Mouse (Mus musculus) liver, embryonic 13.5 days (tissue): ENCODE results near the gene Cd300lg. TPM values are rescaled to one million over a fixed set of nuclear protein-coding genes. Genes with fewer than 3 reads are reported as not detected.

Experiments
- ATAC-seq: fragments of 200-750 bp; cut with Nextera tagmentation; 2 replicates; pipeline ENCODE4 v1.8.0; 2017; ENCODE audit warnings: low read depth, mild to moderate bottlenecking, moderate number of reproducible peaks, moderate library complexity
- DNase-seq: peaks from one replicate; pipeline ENCODE4 v3.0.0; 2022
- H3K27ac ChIP-seq: fragments of 300-500 bp; sonication (generic); 2 replicates; pipeline ENCODE4 v1.5.1; 2015; ENCODE audit warnings: moderate library complexity, mild to moderate bottlenecking, inconsistent platforms
- H3K27me3 ChIP-seq: fragments of 300-500 bp; sonication (generic); 2 replicates; pipeline ENCODE4 v1.6.1; 2015; ENCODE audit warnings: mild to moderate bottlenecking, inconsistent platforms
- H3K36me3 ChIP-seq: fragments of 300-500 bp; sonication (generic); 2 replicates; pipeline ENCODE4 v1.6.1; 2015; ENCODE audit warnings: mild to moderate bottlenecking, inconsistent platforms
- H3K4me1 ChIP-seq: fragments of 300-500 bp; sonication (generic); replicated peaks from 2 replicates; pipeline ENCODE4 v1.6.1; 2015; ENCODE audit warnings: inconsistent platforms
- H3K4me2 ChIP-seq: fragments of 300-500 bp; sonication (generic); 2 replicates; pipeline ENCODE4 v1.6.1; 2015; ENCODE audit warnings: inconsistent platforms, mild to moderate bottlenecking, moderate library complexity
- H3K4me3 ChIP-seq: fragments of 300-500 bp; sonication (generic); replicated peaks from 2 replicates; pipeline ENCODE4 v1.5.1; 2015; ENCODE audit warnings: mild to moderate bottlenecking, inconsistent platforms
- H3K9ac ChIP-seq: fragments of 300-500 bp; sonication (generic); 2 replicates; pipeline ENCODE4 v1.6.1; 2015; ENCODE audit warnings: mild to moderate bottlenecking, inconsistent platforms
- H3K9me3 ChIP-seq: fragments of 300-500 bp; sonication (generic); replicated peaks from 2 replicates; pipeline ENCODE4 v1.6.1; 2016; ENCODE audit warnings: inconsistent platforms
- WGBS: fragments of 180-500 bp; shearing (Covaris S2); methylation state at CpG from one replicate; pipeline ENCODE4 v1.1.7; 2015; ENCODE audit not compliant: insufficient replicate concordance; 5-methylcytosine and 5-hydroxymethylcytosine counted together
- polyA plus RNA-seq: library from polyadenylated mRNA; unstranded; fragments of >200 nt; fragmentation: Nextera tagmentation; extraction: Ambion mirVana; gene quantifications from 2 replicates; pipeline ENCODE4 v1.2.1, GENCODE M21; 2015

The Cd300lg gene
- polyA plus RNA-seq: 0.51 and 0.63 TPM in 2 replicates

GRCm38 (mm10) chr11:102041350-102041949 lies at the start of gene Cd300lg:
Gene Cd300lg, plus strand, starts transcription at chr11:102041509.
- 14% methylated on average over 5 of the region's 5 CpGs for WGBS
- ATAC-seq (no peak), DNase-seq (no peak)
- H3K4me3 ChIP-seq: no peak within 1 kb of the TSS
- H3K27ac ChIP-seq: no peak within 1 kb of the TSS
- H3K27me3 ChIP-seq: peaks cover 7% of the 10 kb centered on the region; the same call in 1 of the 2 replicates
- H3K36me3 ChIP-seq: no peaks in the 10 kb centered on the region
- H3K4me2 ChIP-seq: no peak within 1 kb of the TSS
- 0 out of 2 replicates have a peak, but pooled peaks cover 6% of the 10 kb centered on the region for H3K9me3 ChIP-seq
- H3K9ac ChIP-seq: no peak within 1 kb of the TSS
- H3K4me1 ChIP-seq: no peaks in the 10 kb centered on the region; the same call in 1 of the 2 replicates

DNA sequence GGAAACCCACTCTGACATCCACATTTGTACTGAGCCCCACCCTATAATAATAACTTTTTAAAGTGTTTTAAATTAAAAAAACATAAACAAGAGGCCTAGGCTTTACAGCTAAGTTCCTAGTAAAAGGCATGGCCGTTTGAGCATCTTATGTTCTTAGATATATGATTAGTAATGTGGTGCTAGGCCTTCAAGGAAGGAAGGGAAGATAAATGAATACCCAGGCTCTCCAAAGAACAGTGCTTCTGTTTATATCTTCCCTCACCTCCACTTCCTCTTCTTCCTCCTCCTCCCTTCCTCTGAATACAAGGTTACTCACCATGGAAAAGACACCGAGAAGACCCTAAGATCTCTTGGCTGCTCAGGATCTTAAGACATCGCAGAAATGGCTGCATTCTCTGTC lies 49.5 kb upstream of the Cd300lg start:
- H3K4me3 ChIP-seq: no peak overlapping the region
- no peak overlapping the region for H3K27ac ChIP-seq
- ATAC-seq (no peak), DNase-seq (no peak)
- no peaks in the 10 kb centered on the region for H3K36me3 ChIP-seq
- 41% methylated on average over 3 of the region's 3 CpGs for WGBS
- no peak overlapping the region for H3K9ac ChIP-seq
- peaks cover 31% of the 10 kb centered on the region for H3K4me1 ChIP-seq
- no peaks in the 10 kb centered on the region for H3K9me3 ChIP-seq
- peaks cover 15% of the 10 kb centered on the region for H3K27me3 ChIP-seq
- H3K4me2 ChIP-seq: no peak overlapping the region

DNA sequence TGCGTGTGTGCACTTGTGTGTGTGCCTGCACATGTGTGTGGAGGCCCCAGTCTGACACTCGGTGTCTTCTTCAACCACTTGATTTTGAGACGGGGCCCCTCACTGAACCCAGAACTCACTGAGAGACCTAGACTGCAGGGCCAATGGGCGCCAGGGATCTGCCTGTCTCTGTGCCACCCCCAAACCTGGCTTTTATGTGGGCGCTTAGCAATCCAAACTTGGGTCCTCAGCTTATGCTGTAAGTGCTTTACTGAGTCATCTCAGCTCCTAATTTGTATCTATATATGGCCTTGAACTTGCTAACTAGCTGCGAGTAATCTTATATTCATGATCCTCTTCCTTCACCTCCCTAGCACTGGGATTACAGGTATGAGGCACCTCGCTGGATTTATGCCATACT lies 48.9 kb upstream of the Cd300lg start:
- 76% methylated on average over 7 of the region's 7 CpGs for WGBS
- no peak for DNase-seq
- no peak overlapping the region for H3K9ac ChIP-seq
- no peak overlapping the region for H3K4me2 ChIP-seq
- no peak for ATAC-seq
- H3K9me3 ChIP-seq: no peaks in the 10 kb centered on the region
- H3K27me3 ChIP-seq: peaks cover 9% of the 10 kb centered on the region
- no peak overlapping the region for H3K27ac ChIP-seq
- no peak overlapping the region for H3K4me3 ChIP-seq
- H3K4me1 ChIP-seq: peaks cover 31% of the 10 kb centered on the region
- no peaks in the 10 kb centered on the region for H3K36me3 ChIP-seq

DNA sequence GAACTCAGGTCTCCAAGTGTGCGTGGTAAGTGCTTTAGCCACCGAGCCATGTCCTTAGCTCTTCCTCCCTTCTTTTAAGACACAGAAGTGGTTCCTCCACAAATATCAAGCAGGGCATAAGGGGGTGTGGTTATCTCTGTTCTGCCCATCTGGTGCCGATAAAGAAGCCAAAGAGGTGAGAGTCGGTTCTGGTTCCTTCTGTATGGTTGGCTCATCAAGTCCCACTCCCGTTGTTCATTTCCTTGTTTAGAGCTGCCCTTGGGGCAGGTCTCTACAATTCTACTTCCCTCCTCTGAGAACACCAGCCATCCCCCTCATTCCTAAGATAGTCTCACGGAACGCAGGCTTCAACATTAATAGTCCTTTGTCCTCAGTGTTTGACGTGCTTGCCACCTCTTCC lies 47.2 kb upstream of the Cd300lg start:
- no peaks in the 10 kb centered on the region for H3K9me3 ChIP-seq
- no peak overlapping the region; the same call in 1 of the 2 replicates for H3K4me3 ChIP-seq
- whole genome bisulfite sequencing: 25% methylated on average over 8 of the region's 8 CpGs
- peaks cover 31% of the 10 kb centered on the region for H3K4me1 ChIP-seq
- H3K36me3 ChIP-seq: no peaks in the 10 kb centered on the region
- H3K27me3 ChIP-seq: no peaks in the 10 kb centered on the region
- H3K9ac ChIP-seq: peak overlapping the region; percentile 34; the same call in 1 of the 2 replicates
- ATAC-seq: peak; percentile 94
- peak overlapping the region; percentile 75 for H3K27ac ChIP-seq
- H3K4me2 ChIP-seq: peak overlapping the region; percentile 50
- DNase-seq: peak; percentile 66

GRCm38 (mm10) chr11:101995938-101996337 lies 45.4 kb upstream of the Cd300lg start:
- Histone ChIP-seq H3K4me3 (no peak overlapping the region), H3K9me3 (no peaks in the 10 kb centered on the region), H3K27me3 (no peaks in the 10 kb centered on the region), H3K4me1 (peaks cover 31% of the 10 kb centered on the region), H3K36me3 (no peaks in the 10 kb centered on the region), H3K27ac (no peak overlapping the region), H3K4me2 (no peak overlapping the region), H3K9ac (no peak overlapping the region)
- DNase-seq: no peak
- no peak for ATAC-seq
- WGBS: 84% methylated on average over 7 of the region's 7 CpGs

- H3K9ac ChIP-seq: no peak overlapping the region
- no peaks in the 10 kb centered on the region for H3K27me3 ChIP-seq
- no peaks in the 10 kb centered on the region for H3K36me3 ChIP-seq
- no peak overlapping the region for H3K4me2 ChIP-seq
- whole genome bisulfite sequencing: 45% methylated on average over 5 of the region's 5 CpGs
- H3K9me3 ChIP-seq: no peaks in the 10 kb centered on the region
- DNase-seq (no peak), ATAC-seq (no peak)
- no peak overlapping the region for H3K4me3 ChIP-seq
- H3K27ac ChIP-seq: no peak overlapping the region
- H3K4me1 ChIP-seq: peaks cover 18% of the 10 kb centered on the region
Measured at GRCm38 (mm10) chr11:101998258-101998657, 43.1 kb upstream of the Cd300lg start.

- no peaks in the 10 kb centered on the region for H3K27me3 ChIP-seq
- H3K4me3 ChIP-seq: no peak overlapping the region
- ATAC-seq (no peak), DNase-seq (no peak)
- WGBS: 56% methylated on average over 4 of the region's 4 CpGs
- H3K9ac ChIP-seq: no peak overlapping the region
- no peak overlapping the region for H3K27ac ChIP-seq
- H3K4me2 ChIP-seq: no peak overlapping the region
- no peaks in the 10 kb centered on the region for H3K36me3 ChIP-seq
- no peaks in the 10 kb centered on the region for H3K9me3 ChIP-seq
- H3K4me1 ChIP-seq: peaks cover 5% of the 10 kb centered on the region; the same call in 1 of the 2 replicates
Measured at GRCm38 (mm10) chr11:101999466-101999865, 41.8 kb upstream of the Cd300lg start.

- Histone ChIP-seq H3K27ac (no peak overlapping the region), H3K27me3 (peaks cover 3% of the 10 kb centered on the region; the same call in 1 of the 2 replicates), H3K4me1 (no peaks in the 10 kb centered on the region; the same call in 1 of the 2 replicates), H3K36me3 (no peaks in the 10 kb centered on the region), H3K9me3 (no peaks in the 10 kb centered on the region), H3K9ac (no peak overlapping the region), H3K4me2 (no peak overlapping the region), H3K4me3 (no peak overlapping the region)
- DNase-seq (no peak), ATAC-seq (no peak)
- 74% methylated on average over 8 of the region's 8 CpGs for WGBS
Measured at GRCm38 (mm10) chr11:102004251-102004650, 37.1 kb upstream of the Cd300lg start.

DNA sequence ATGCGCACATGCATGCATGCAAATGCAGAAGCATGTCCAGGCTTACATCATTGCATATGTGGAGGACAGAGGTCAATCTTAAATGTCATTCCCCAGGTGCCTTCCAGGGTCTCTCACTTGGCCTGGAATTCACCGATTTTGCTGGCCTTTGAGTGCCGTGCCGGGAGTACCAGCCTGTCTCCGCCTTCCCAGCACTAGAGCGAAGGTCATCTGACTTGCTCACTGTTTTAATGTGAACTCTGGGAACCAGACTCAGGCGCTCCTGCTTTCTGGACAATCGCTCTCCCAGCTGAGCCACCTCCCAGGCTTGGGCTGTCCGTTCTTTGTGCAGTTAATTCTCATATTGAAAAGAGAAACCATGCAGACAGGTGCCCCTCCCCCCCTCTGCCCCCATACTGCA lies 35.0 kb upstream of the Cd300lg start:
- Histone ChIP-seq H3K36me3 (no peaks in the 10 kb centered on the region), H3K27me3 (peaks cover 3% of the 10 kb centered on the region; the same call in 1 of the 2 replicates), H3K4me3 (no peak overlapping the region), H3K27ac (no peak overlapping the region), H3K9me3 (no peaks in the 10 kb centered on the region), H3K9ac (no peak overlapping the region), H3K4me2 (no peak overlapping the region), H3K4me1 (no peaks in the 10 kb centered on the region; the same call in 1 of the 2 replicates)
- no peak for DNase-seq
- WGBS: 68% methylated on average over 9 of the region's 9 CpGs
- no peak for ATAC-seq

GRCm38 (mm10) chr11:102006688-102007087 lies 34.6 kb upstream of the Cd300lg start:
- DNase-seq (no peak), ATAC-seq (no peak)
- WGBS: 76% methylated on average over 5 of the region's 5 CpGs
- H3K4me3 ChIP-seq: no peak overlapping the region
- no peak overlapping the region for H3K27ac ChIP-seq
- no peaks in the 10 kb centered on the region for H3K36me3 ChIP-seq
- H3K4me2 ChIP-seq: no peak overlapping the region
- H3K4me1 ChIP-seq: no peaks in the 10 kb centered on the region; the same call in 1 of the 2 replicates
- no peak overlapping the region for H3K9ac ChIP-seq
- H3K27me3 ChIP-seq: peaks cover 3% of the 10 kb centered on the region; the same call in 1 of the 2 replicates
- H3K9me3 ChIP-seq: no peaks in the 10 kb centered on the region

GRCm38 (mm10) chr11:102008372-102008771 lies 32.9 kb upstream of the Cd300lg start:
- Histone ChIP-seq H3K36me3 (no peaks in the 10 kb centered on the region), H3K27ac (no peak overlapping the region), H3K9ac (no peak overlapping the region), H3K4me2 (no peak overlapping the region), H3K4me1 (no peaks in the 10 kb centered on the region; the same call in 1 of the 2 replicates), H3K4me3 (no peak overlapping the region), H3K9me3 (no peaks in the 10 kb centered on the region), H3K27me3 (peaks cover 3% of the 10 kb centered on the region; the same call in 1 of the 2 replicates)
- no peak for ATAC-seq
- WGBS: 73% methylated on average over 8 of the region's 8 CpGs
- no peak for DNase-seq
